Mouse (Mus musculus) lung, embryonic 14.5 days (tissue): Measurements from ENCODE around the gene Loxl3. TPM values are rescaled to one million over a fixed set of nuclear protein-coding genes. Genes with fewer than 3 reads are reported as not detected.

Experiments used
- ATAC-seq: fragments of 200-750 bp; cut with Nextera tagmentation; 2 replicates; pipeline ENCODE4 v1.8.0; 2017; ENCODE audit warnings: mild to moderate bottlenecking, moderate TSS enrichment, moderate library complexity; ENCODE audit not compliant: insufficient read depth
- DNase-seq: peaks from one replicate; pipeline ENCODE4 v3.0.0-alpha.2; 2015
- H3K27ac ChIP-seq: fragments of 300-500 bp; sonication (generic); 2 replicates; pipeline ENCODE4 v1.5.1; 2014; ENCODE audit warnings: low read depth, mild to moderate bottlenecking, moderate library complexity
- H3K27me3 ChIP-seq: fragments of 300-500 bp; sonication (generic); 2 replicates; pipeline ENCODE4 v1.6.1; 2014; ENCODE audit warnings: low read length, control low read depth; ENCODE audit not compliant: insufficient read depth
- H3K36me3 ChIP-seq: fragments of 300-500 bp; sonication (generic); 2 replicates; pipeline ENCODE4 v1.6.1; 2014; ENCODE audit warnings: control low read depth; ENCODE audit not compliant: insufficient read depth
- H3K4me1 ChIP-seq: fragments of 300-500 bp; sonication (generic); 2 replicates; pipeline ENCODE4 v1.6.1; 2014; ENCODE audit warnings: antibody characterized with exemption, control low read depth; ENCODE audit not compliant: insufficient read depth
- H3K4me2 ChIP-seq: fragments of 300-500 bp; sonication (generic); 2 replicates; pipeline ENCODE4 v1.6.1; 2014; ENCODE audit warnings: mild to moderate bottlenecking
- H3K4me3 ChIP-seq: fragments of 300-500 bp; sonication (generic); 2 replicates; pipeline ENCODE4 v1.5.1; 2014; ENCODE audit warnings: low read depth, low read length
- H3K9ac ChIP-seq: fragments of 300-500 bp; sonication (generic); 2 replicates; pipeline ENCODE4 v1.6.1; 2014
- H3K9me3 ChIP-seq: fragments of 300-500 bp; sonication (generic); 2 replicates; pipeline ENCODE4 v1.6.1; 2016; ENCODE audit warnings: low read depth, low read length, control low read depth
- CTCF ChIP-seq: IDR thresholded peaks from 2 replicates; pipeline ENCODE4 v1.5.1; 2016; ENCODE audit warnings: antibody characterized with exemption, low read depth
- WGBS: fragments of 180-500 bp; shearing (Covaris S2); extraction: QIAGEN DNeasy Blood & Tissue Kit; methylation state at CpG from one replicate; pipeline ENCODE4 v1.1.7; 2014; 5-methylcytosine and 5-hydroxymethylcytosine counted together
- polyA plus RNA-seq: library from polyadenylated mRNA; unstranded; fragments of >200 nt; fragmentation: Nextera tagmentation; extraction: Ambion mirVana; gene quantifications from 2 replicates; pipeline ENCODE4 v1.2.1, GENCODE M21; 2014

The Loxl3 gene
- polyA plus RNA-seq, 1 experiment from 2014 or later: 19.5 TPM

- H3K4me1 ChIP-seq: no peaks in the 10 kb centered on the region
- 69% methylated on average over 9 of the region's 9 CpGs for WGBS
- no peaks in the 10 kb centered on the region for H3K27me3 ChIP-seq
- H3K36me3 ChIP-seq: peaks cover 9% of the 10 kb centered on the region; the same call in 1 of the 2 replicates
- no peak overlapping the region for H3K9ac ChIP-seq
- ATAC-seq: no peak
- no peak overlapping the region for H3K4me3 ChIP-seq
- H3K27ac ChIP-seq: no peak overlapping the region
- TF ChIP-seq CTCF: no peak
- DNase-seq: no peak
- no peak overlapping the region for H3K4me2 ChIP-seq
- no peaks in the 10 kb centered on the region for H3K9me3 ChIP-seq
Measured at GRCm38 (mm10) chr6:83044742-83045141, 10.8 kb downstream of the Loxl3 start.

GRCm38 (mm10) chr6:83049367-83049766 is 15.4 kb downstream of the Loxl3 start:
- ATAC-seq: no peak

GRCm38 (mm10) chr6:83053136-83053960 is 19.4 kb downstream of the Loxl3 start:
- peak overlapping the region; percentile 92 for H3K9ac ChIP-seq
- no peaks in the 10 kb centered on the region for H3K27me3 ChIP-seq
- H3K36me3 ChIP-seq: peaks cover 51% of the 10 kb centered on the region
- TF ChIP-seq CTCF: no peak
- WGBS: 1% methylated on average over 26 of the region's 26 CpGs
- ATAC-seq: peak; percentile 4; the same call in 1 of the 2 replicates
- H3K9me3 ChIP-seq: no peaks in the 10 kb centered on the region
- H3K4me2 ChIP-seq: peak overlapping the region; percentile 95
- DNase-seq: peak; percentile 66
- H3K4me1 ChIP-seq: peaks cover 5% of the 10 kb centered on the region; the same call in 1 of the 2 replicates
- peak overlapping the region; percentile 98 for H3K4me3 ChIP-seq
- peak overlapping the region; percentile 88 for H3K27ac ChIP-seq

More at GRCm38 (mm10) chr6:83049367-83049766, 15.4 kb downstream of the Loxl3 start:
- no peak for DNase-seq
- Histone ChIP-seq H3K4me1 (no peaks in the 10 kb centered on the region), H3K9ac (no peak overlapping the region), H3K27ac (no peak overlapping the region), H3K4me2 (no peak overlapping the region), H3K27me3 (no peaks in the 10 kb centered on the region), H3K9me3 (no peaks in the 10 kb centered on the region), H3K4me3 (no peak overlapping the region), H3K36me3 (peaks cover 28% of the 10 kb centered on the region)
- no peak for TF ChIP-seq CTCF
- 64% methylated on average over 10 of the region's 10 CpGs for WGBS

GRCm38 (mm10) chr6:83054074-83054851 is 20.3 kb downstream of the Loxl3 start, which contains the start of gene Aup1:
Gene Aup1, plus strand, starts transcription at chr6:83054521.
- peak; percentile 99 for DNase-seq
- TF ChIP-seq CTCF: no peak; the same call in 1 of the 2 replicates
- H3K36me3 ChIP-seq: peaks cover 51% of the 10 kb centered on the region
- H3K27me3 ChIP-seq: no peaks in the 10 kb centered on the region
- ATAC-seq: peak; percentile 98
- peak within 1 kb of the TSS; percentile 92 for H3K9ac ChIP-seq
- H3K4me3 ChIP-seq: peak within 1 kb of the TSS; percentile 98
- peak within 1 kb of the TSS; percentile 88 for H3K27ac ChIP-seq
- peaks cover 5% of the 10 kb centered on the region; the same call in 1 of the 2 replicates for H3K4me1 ChIP-seq
- H3K9me3 ChIP-seq: no peaks in the 10 kb centered on the region
- WGBS: under 1% methylated on average over 64 of the region's 64 CpGs
- H3K4me2 ChIP-seq: peak within 1 kb of the TSS; percentile 95

GRCm38 (mm10) chr6:83054871-83055431 is 21.0 kb downstream of the Loxl3 start, which contains the start of gene Htra2:
Gene Htra2, minus strand, starts transcription at chr6:83055273.
- ATAC-seq (peak; percentile 29), DNase-seq (peak; percentile 42)
- Histone ChIP-seq H3K9ac (peak within 1 kb of the TSS; percentile 92), H3K4me3 (peak within 1 kb of the TSS; percentile 98), H3K9me3 (no peaks in the 10 kb centered on the region), H3K36me3 (peaks cover 48% of the 10 kb centered on the region), H3K27me3 (no peaks in the 10 kb centered on the region), H3K4me2 (peak within 1 kb of the TSS; percentile 95), H3K27ac (peak within 1 kb of the TSS; percentile 88), H3K4me1 (peaks cover 5% of the 10 kb centered on the region; the same call in 1 of the 2 replicates)
- WGBS: under 1% methylated on average over 50 of the region's 50 CpGs
- peak; percentile 58 for TF ChIP-seq CTCF

GRCm38 (mm10) chr6:83057790-83058189 is 23.8 kb downstream of the Loxl3 start, which contains the start of gene Dqx1:
Gene Dqx1, plus strand, starts transcription at chr6:83057844.
- Histone ChIP-seq H3K4me2 (no peak within 1 kb of the TSS), H3K9ac (no peak within 1 kb of the TSS)
- 43% methylated on average over 3 of the region's 3 CpGs for WGBS

More at GRCm38 (mm10) chr6:83057790-83058189, 23.8 kb downstream of the Loxl3 start, which contains the start of gene Dqx1:
- H3K27ac ChIP-seq: no peak within 1 kb of the TSS
- no peaks in the 10 kb centered on the region for H3K9me3 ChIP-seq
- H3K4me3 ChIP-seq: no peak within 1 kb of the TSS
- no peak for TF ChIP-seq CTCF
- H3K4me1 ChIP-seq: peaks cover 5% of the 10 kb centered on the region; the same call in 1 of the 2 replicates
- DNase-seq: peak; percentile 55
- H3K36me3 ChIP-seq: peaks cover 23% of the 10 kb centered on the region
- no peak for ATAC-seq
- H3K27me3 ChIP-seq: peaks cover 16% of the 10 kb centered on the region
